Mouse (Mus musculus): ENCODE measurements at regions not wholly inside any gene's neighbourhood (a gene's known extent, or its start where the extent isn't known, plus 50 kb on each side); places are given as distances from the start of the nearest gene placed in this dataset.

DNA sequence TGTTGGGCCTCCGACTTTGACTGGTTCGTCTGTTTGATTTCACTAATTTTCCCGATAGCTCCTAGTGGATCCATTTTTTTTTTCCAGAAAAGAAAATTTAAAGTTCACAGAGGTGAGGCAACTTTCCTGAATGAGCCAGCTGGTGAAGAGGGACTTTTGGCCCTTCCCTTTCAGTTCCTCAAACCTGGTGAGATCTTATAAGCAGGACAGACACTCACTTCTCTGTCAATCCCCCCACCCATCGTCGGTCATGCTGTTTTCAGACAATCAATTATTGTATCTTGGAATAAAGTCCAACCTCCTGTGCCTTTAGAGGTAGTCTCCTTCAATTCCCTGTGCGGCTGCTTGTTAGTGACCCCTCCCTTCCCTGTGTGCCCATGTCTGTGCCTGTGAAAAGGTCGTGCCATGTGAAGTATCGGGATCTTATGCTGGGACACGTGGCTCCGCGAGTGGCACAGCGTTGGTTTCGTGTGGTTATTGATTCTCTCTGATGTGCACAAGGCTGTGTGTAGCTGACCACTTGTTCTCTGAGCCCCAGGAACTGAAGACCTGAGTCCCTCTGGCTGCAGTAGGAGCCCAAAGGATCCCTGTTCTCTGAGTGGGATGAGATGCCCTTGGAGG is 55.9 kb upstream of the Slc38a2 start:
- no peak for TF ChIP-seq EP300 (IDR thresholded peaks at IDR 0.05; ENCODE audit: low read depth)
- TF ChIP-seq CTCF (IDR thresholded peaks at IDR 0.05; ENCODE audit: low read depth), result no peak
- H3K4me3 ChIP-seq (ENCODE audit: low read depth, low read length), result no peak overlapping the region
- no peaks in the 10 kb centered on the region for H3K9me3 ChIP-seq (ENCODE audit: low read length)
- no peak overlapping the region for H3K9ac ChIP-seq (replicated peaks)
- H3K36me3 ChIP-seq (replicated peaks; ENCODE audit: insufficient read depth, low read length), result no peaks in the 10 kb centered on the region
- H3K4me1 ChIP-seq (ENCODE audit: insufficient read depth), result peaks cover 7% of the 10 kb centered on the region; the same call in 1 of the 2 replicates
- no peak overlapping the region for H3K4me2 ChIP-seq (ENCODE audit: low read depth, low read length)
- H3K27me3 ChIP-seq (ENCODE audit: insufficient read depth, low read length), result no peaks in the 10 kb centered on the region
- 73% methylated on average over 13 of the region's 13 CpGs for WGBS (ENCODE audit: insufficient replicate concordance)
- no peak for DNase-seq
- no peak for ATAC-seq
- no peak overlapping the region for H3K27ac ChIP-seq (ENCODE audit: low read depth)

DNA sequence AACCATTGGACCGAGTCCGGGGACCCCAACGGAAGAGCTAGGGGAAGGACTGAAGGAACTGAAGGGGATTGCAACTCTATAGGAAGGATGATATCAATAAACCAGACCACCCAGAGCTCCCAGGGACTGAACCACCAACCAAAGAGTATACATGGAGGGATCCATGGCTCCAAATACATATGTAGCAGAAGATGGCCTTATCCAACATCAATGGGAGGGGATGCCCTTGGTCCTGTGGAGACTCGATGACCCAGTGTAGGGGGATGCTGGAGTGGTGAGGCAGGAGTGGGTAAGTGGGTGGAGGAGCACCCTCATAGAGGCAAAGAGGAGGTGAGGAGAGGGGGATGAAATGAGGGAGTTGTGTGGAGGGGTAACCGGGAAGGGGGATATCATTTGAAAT is 54.5 kb upstream of the Slc38a2 start:
- ATAC-seq, result no peak
- WGBS (ENCODE audit: insufficient replicate concordance), result 82% methylated on average over 5 of the region's 5 CpGs

DNA sequence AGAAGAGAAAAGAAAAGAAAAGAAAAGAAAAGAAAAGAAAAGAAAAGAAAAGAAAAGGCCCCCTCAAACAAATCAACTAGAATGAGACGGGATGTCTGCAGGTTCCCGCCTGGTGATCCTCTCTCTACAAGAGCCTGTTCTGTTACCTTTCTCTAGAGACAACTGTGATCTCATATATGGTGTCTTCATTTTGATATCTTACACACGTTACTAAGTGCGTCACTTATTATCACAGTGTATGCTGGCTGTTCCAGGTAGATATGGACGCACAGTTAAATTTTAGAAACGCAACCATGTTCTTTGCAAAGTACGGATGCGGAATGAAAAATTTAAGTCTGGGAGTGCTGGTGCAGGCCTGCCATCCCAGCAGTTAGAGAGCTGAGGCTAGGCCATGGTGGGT is 53.2 kb upstream of the Slc38a2 start:
- Histone ChIP-seq H3K4me3 (ENCODE audit: low read depth, low read length) (no peak overlapping the region), H3K36me3 (replicated peaks; ENCODE audit: insufficient read depth, low read length) (no peaks in the 10 kb centered on the region), H3K4me2 (ENCODE audit: low read depth, low read length) (no peak overlapping the region), H3K27ac (ENCODE audit: low read depth) (no peak overlapping the region), H3K4me1 (ENCODE audit: insufficient read depth) (peaks cover 7% of the 10 kb centered on the region), H3K9ac (replicated peaks) (no peak overlapping the region), H3K9me3 (ENCODE audit: low read length) (no peaks in the 10 kb centered on the region), H3K27me3 (ENCODE audit: insufficient read depth, low read length) (no peaks in the 10 kb centered on the region)
- TF ChIP-seq CTCF (IDR thresholded peaks at IDR 0.05; ENCODE audit: low read depth), result no peak
- no peak for TF ChIP-seq EP300 (IDR thresholded peaks at IDR 0.05; ENCODE audit: low read depth)
- ATAC-seq (no peak), DNase-seq (no peak)
- WGBS (ENCODE audit: insufficient replicate concordance), result 79% methylated on average over 8 of the region's 8 CpGs

More for the DNA sequence above, 54.5 kb upstream of the Slc38a2 start:
- Histone ChIP-seq H3K27me3 (ENCODE audit: insufficient read depth, low read length) (no peaks in the 10 kb centered on the region), H3K27ac (ENCODE audit: low read depth) (no peak overlapping the region), H3K9ac (replicated peaks) (no peak overlapping the region), H3K4me1 (ENCODE audit: insufficient read depth) (peaks cover 7% of the 10 kb centered on the region), H3K9me3 (ENCODE audit: low read length) (no peaks in the 10 kb centered on the region), H3K4me3 (ENCODE audit: low read depth, low read length) (no peak overlapping the region), H3K36me3 (replicated peaks; ENCODE audit: insufficient read depth, low read length) (no peaks in the 10 kb centered on the region), H3K4me2 (ENCODE audit: low read depth, low read length) (no peak overlapping the region)
- DNase-seq, result no peak
- TF ChIP-seq EP300 (IDR thresholded peaks at IDR 0.05; ENCODE audit: low read depth), result no peak

DNA sequence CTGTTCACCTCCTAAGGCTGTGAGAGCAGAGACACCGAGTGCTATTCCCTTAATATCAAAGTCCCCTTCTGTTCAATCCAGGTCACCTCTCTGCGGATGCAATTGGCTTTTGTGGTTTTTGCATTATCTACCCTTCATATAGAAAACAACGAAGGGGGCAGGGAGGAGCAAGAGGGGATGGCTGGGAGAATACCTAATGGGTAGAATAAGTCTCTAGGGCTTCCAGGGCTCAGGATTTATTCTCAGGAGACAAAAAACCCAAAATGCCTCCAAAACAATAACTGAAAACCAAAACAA is 52.5 kb upstream of the Slc38a2 start:
- Histone ChIP-seq H3K9me3 (ENCODE audit: low read length) (no peaks in the 10 kb centered on the region), H3K9ac (replicated peaks) (no peak overlapping the region), H3K4me2 (ENCODE audit: low read depth, low read length) (no peak overlapping the region), H3K36me3 (replicated peaks; ENCODE audit: insufficient read depth, low read length) (no peaks in the 10 kb centered on the region), H3K4me1 (ENCODE audit: insufficient read depth) (peaks cover 4% of the 10 kb centered on the region), H3K4me3 (ENCODE audit: low read depth, low read length) (no peak overlapping the region), H3K27ac (ENCODE audit: low read depth) (no peak overlapping the region), H3K27me3 (ENCODE audit: insufficient read depth, low read length) (no peaks in the 10 kb centered on the region)
- TF ChIP-seq EP300 (IDR thresholded peaks at IDR 0.05; ENCODE audit: low read depth) (no peak), CTCF (IDR thresholded peaks at IDR 0.05; ENCODE audit: low read depth) (no peak)
- ATAC-seq (no peak), DNase-seq (no peak)
- 53% methylated on average over 3 of the region's 3 CpGs for WGBS (ENCODE audit: insufficient replicate concordance)

DNA sequence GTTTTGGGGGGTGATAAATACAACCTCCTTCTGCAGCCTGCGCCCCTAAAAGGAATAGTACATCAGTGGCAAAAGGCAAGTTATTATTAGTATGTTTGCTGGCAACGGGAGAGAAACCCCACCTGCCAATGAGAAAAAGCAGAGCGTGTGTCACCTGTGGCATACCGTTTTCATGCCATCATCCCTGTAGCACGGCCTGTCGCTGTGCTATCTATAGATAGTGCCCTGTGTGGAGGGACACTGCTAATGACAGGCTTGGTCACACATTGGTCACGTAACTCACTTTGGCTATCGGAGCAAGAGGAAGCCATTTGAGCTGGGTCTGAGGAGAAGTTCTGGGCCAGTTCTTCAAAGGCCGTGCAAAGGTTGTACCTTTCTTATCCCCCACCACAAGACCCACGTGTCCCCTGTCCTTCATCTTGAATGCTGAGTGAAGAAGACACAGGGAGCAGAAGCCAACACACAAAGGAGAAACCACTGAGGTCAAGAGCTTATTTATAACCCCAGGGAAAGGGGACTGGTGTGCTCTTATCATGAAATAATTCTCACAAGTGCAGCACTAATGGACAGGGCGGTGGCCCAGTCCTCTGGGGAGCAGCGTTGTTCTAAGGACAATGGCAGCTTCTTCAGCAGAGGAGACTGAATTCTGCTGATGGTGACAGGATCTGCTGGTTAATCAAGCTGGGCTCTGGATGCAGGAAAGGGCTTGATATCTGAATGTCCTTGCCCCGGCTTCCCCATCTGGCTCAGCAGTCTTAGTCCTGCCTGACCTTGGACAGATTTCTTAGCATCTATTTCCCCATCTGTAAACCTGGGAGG is 51.9 kb upstream of the Slc38a2 start:
- Histone ChIP-seq H3K9ac (replicated peaks) (no peak overlapping the region), H3K9me3 (ENCODE audit: low read length) (no peaks in the 10 kb centered on the region), H3K4me1 (ENCODE audit: insufficient read depth) (peaks cover 4% of the 10 kb centered on the region), H3K27ac (ENCODE audit: low read depth) (no peak overlapping the region), H3K4me2 (ENCODE audit: low read depth, low read length) (no peak overlapping the region), H3K27me3 (ENCODE audit: insufficient read depth, low read length) (no peaks in the 10 kb centered on the region), H3K4me3 (ENCODE audit: low read depth, low read length) (no peak overlapping the region), H3K36me3 (replicated peaks; ENCODE audit: insufficient read depth, low read length) (no peaks in the 10 kb centered on the region)
- DNase-seq, result no peak
- TF ChIP-seq EP300 (IDR thresholded peaks at IDR 0.05; ENCODE audit: low read depth) (no peak), CTCF (IDR thresholded peaks at IDR 0.05; ENCODE audit: low read depth) (no peak)
- WGBS (ENCODE audit: insufficient replicate concordance), result 66% methylated on average over 13 of the region's 13 CpGs
- ATAC-seq, result no peak

DNA sequence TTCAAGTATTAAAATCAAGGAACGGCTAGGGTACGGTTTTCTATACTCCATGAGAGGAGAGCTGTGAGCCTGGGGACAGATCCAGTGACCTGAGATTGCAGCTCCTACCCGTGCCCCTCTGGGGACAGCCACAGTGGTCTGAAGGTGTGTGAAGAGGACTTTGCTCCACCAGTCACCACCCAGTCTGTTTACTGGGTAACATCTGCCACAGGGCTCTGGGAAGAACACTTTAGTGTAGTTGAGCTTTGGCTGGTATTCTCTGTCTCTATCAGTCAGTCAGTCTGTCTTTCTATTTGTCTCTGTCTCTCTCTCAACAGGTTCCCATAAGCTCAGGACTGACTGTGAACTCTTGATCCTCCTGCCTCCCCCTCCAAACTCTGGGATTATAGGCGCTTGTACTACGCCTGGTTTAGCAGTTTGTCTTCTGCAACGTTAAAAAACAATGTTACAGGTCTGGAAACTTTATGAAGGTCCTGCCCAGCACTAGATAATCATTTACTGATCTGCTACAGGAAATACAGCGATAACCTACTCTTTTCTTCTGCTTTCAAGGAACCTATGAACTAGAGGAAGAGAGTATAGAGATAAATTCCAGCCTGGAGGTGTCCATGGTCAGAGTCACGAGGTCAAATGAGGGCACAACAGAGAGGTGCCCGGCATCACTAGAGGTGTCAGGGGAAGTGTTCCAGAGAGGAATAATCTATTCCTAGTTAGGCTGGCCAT is 50.2 kb upstream of the Slc38a2 start:
- peak overlapping the region; percentile 76 for H3K27ac ChIP-seq (ENCODE audit: low read depth)
- no peaks in the 10 kb centered on the region for H3K27me3 ChIP-seq (ENCODE audit: insufficient read depth, low read length)
- no peaks in the 10 kb centered on the region for H3K36me3 ChIP-seq (replicated peaks; ENCODE audit: insufficient read depth, low read length)
- peak; percentile 63 for ATAC-seq
- H3K4me2 ChIP-seq (ENCODE audit: low read depth, low read length), result no peak overlapping the region
- no peak overlapping the region for H3K9ac ChIP-seq (replicated peaks)
- no peak overlapping the region for H3K4me3 ChIP-seq (ENCODE audit: low read depth, low read length)
- WGBS (ENCODE audit: insufficient replicate concordance), result 48% methylated on average over 9 of the region's 9 CpGs
- TF ChIP-seq CTCF (IDR thresholded peaks at IDR 0.05; ENCODE audit: low read depth) (no peak), EP300 (IDR thresholded peaks at IDR 0.05; ENCODE audit: low read depth) (no peak)
- no peak for DNase-seq
- peaks cover 7% of the 10 kb centered on the region for H3K4me1 ChIP-seq (ENCODE audit: insufficient read depth)
- H3K9me3 ChIP-seq (ENCODE audit: low read length), result no peaks in the 10 kb centered on the region

Data from liver, postnatal 0 days (tissue).